Mouse (Mus musculus): ENCODE data around the gene Camta1. TPM values are rescaled to one million over a fixed set of nuclear protein-coding genes. Genes with fewer than 3 reads are reported as not detected.

Camta1 gene
- polyA plus RNA-seq, 1 experiment from 2014 or later = 81.8 TPM

DNA sequence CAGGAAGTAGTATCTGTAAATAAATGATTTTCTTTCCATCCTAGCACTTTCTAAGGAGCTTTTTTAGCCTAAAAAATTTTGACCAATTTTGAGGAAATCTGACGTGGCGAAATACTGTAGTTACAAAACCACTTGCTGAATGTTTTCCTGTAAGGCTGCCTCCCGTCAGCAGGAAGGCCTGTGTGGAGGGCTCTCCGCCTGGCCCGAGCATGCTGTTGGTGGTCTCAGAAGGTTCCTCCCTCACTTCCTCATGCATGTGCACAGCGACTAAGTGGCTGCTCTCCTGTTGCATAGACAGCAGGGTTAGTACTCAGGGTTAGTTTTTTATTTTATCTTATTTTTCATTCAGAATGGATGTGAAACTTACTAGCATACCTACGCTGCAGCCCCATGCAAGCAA is 790.7 kb downstream of the Camta1 start:
- H3K36me3 ChIP-seq (ENCODE audit: control insufficient read depth, insufficient read depth, low read length) = no peaks in the 10 kb centered on the region
- H3K27me3 ChIP-seq (ENCODE audit: control insufficient read depth, insufficient read depth, low read length) = no peaks in the 10 kb centered on the region
- no peak overlapping the region for H3K27ac ChIP-seq (ENCODE audit: low read length)
- no peaks in the 10 kb centered on the region for H3K9me3 ChIP-seq (replicated peaks; ENCODE audit: control insufficient read depth, low read length)
- H3K4me2 ChIP-seq (ENCODE audit: low read depth, low read length) = no peak overlapping the region
- no peaks in the 10 kb centered on the region for H3K4me1 ChIP-seq (ENCODE audit: control insufficient read depth, insufficient read depth, low read length)
- no peak overlapping the region for H3K9ac ChIP-seq (ENCODE audit: low read length)
- no peak for ATAC-seq (ENCODE audit: insufficient read depth, low FRiP score)
- no peak overlapping the region for H3K4me3 ChIP-seq (replicated peaks; ENCODE audit: low read length)
- 76% methylated on average over 7 of the region's 7 CpGs for WGBS

GRCm38 (mm10) chr4:151068751-151069150 is 792.9 kb downstream of the Camta1 start:
- no peaks in the 10 kb centered on the region for H3K4me1 ChIP-seq (ENCODE audit: control insufficient read depth, insufficient read depth, low read length)
- H3K27me3 ChIP-seq (ENCODE audit: control insufficient read depth, insufficient read depth, low read length) = no peaks in the 10 kb centered on the region
- ATAC-seq (ENCODE audit: insufficient read depth, low FRiP score) = no peak
- no peaks in the 10 kb centered on the region for H3K9me3 ChIP-seq (replicated peaks; ENCODE audit: control insufficient read depth, low read length)
- H3K27ac ChIP-seq (ENCODE audit: low read length) = no peak overlapping the region
- H3K4me2 ChIP-seq (ENCODE audit: low read depth, low read length) = no peak overlapping the region
- no peaks in the 10 kb centered on the region for H3K36me3 ChIP-seq (ENCODE audit: control insufficient read depth, insufficient read depth, low read length)
- no peak overlapping the region for H3K4me3 ChIP-seq (replicated peaks; ENCODE audit: low read length)
- no peak overlapping the region for H3K9ac ChIP-seq (ENCODE audit: low read length)
- WGBS = 64% methylated on average over 4 of the region's 4 CpGs

DNA sequence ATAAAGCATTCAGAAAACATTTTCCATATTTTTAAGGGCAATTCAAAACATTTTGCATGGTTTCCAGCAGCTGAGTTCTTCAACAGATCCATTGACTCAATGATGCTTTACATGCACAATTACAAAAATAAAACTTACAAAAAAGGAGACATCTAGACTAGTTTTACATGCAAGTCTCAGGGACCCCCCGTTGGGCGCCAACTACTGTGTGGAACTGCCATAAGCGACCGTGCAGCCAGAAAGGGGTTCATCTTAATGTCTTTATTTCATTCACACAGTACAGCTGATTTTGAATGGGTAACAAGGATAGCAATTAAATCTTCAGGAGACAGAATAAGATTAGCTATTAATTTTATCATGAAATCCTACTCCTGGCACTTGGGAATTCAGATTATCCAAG is 802.1 kb downstream of the Camta1 start:
- ATAC-seq (ENCODE audit: insufficient read depth, low FRiP score) = no peak

GRCm38 (mm10) chr4:151058634-151059033 is 803.0 kb downstream of the Camta1 start:
- no peak for ATAC-seq (ENCODE audit: insufficient read depth, low FRiP score)
- peaks cover 10% of the 10 kb centered on the region; the same call in 1 of the 2 replicates for H3K9me3 ChIP-seq (replicated peaks; ENCODE audit: control insufficient read depth, low read length)
- peak overlapping the region; percentile 82; the same call in 1 of the 2 replicates for H3K9ac ChIP-seq (ENCODE audit: low read length)
- H3K4me2 ChIP-seq (ENCODE audit: low read depth, low read length) = peak overlapping the region; percentile 69
- 80% methylated on average over 4 of the region's 4 CpGs for WGBS
- H3K4me3 ChIP-seq (replicated peaks; ENCODE audit: low read length) = peak overlapping the region; percentile 93
- H3K27me3 ChIP-seq (ENCODE audit: control insufficient read depth, insufficient read depth, low read length) = no peaks in the 10 kb centered on the region
- H3K27ac ChIP-seq (ENCODE audit: low read length) = peak overlapping the region; percentile 87; the same call in 1 of the 2 replicates
- no peaks in the 10 kb centered on the region for H3K36me3 ChIP-seq (ENCODE audit: control insufficient read depth, insufficient read depth, low read length)
- H3K4me1 ChIP-seq (ENCODE audit: control insufficient read depth, insufficient read depth, low read length) = peaks cover 5% of the 10 kb centered on the region; the same call in 1 of the 2 replicates

More for the DNA sequence above, 802.1 kb downstream of the Camta1 start:
- no peak overlapping the region for H3K4me3 ChIP-seq (replicated peaks; ENCODE audit: low read length)
- peaks cover 5% of the 10 kb centered on the region; the same call in 1 of the 2 replicates for H3K4me1 ChIP-seq (ENCODE audit: control insufficient read depth, insufficient read depth, low read length)
- H3K36me3 ChIP-seq (ENCODE audit: control insufficient read depth, insufficient read depth, low read length) = no peaks in the 10 kb centered on the region
- no peaks in the 10 kb centered on the region for H3K27me3 ChIP-seq (ENCODE audit: control insufficient read depth, insufficient read depth, low read length)
- no peak overlapping the region for H3K4me2 ChIP-seq (ENCODE audit: low read depth, low read length)
- no peak overlapping the region for H3K9ac ChIP-seq (ENCODE audit: low read length)
- WGBS = 96% methylated on average over 4 of the region's 4 CpGs
- H3K27ac ChIP-seq (ENCODE audit: low read length) = no peak overlapping the region
- H3K9me3 ChIP-seq (replicated peaks; ENCODE audit: control insufficient read depth, low read length) = peaks cover 10% of the 10 kb centered on the region; the same call in 1 of the 2 replicates

- ATAC-seq (ENCODE audit: insufficient read depth, low FRiP score) = peak; percentile 100
- Histone ChIP-seq H3K9ac (ENCODE audit: low read length) (peak within 1 kb of the TSS; percentile 98), H3K27me3 (ENCODE audit: control insufficient read depth, insufficient read depth, low read length) (no peaks in the 10 kb centered on the region), H3K27ac (ENCODE audit: low read length) (peak within 1 kb of the TSS; percentile 96), H3K36me3 (ENCODE audit: control insufficient read depth, insufficient read depth, low read length) (no peaks in the 10 kb centered on the region), H3K4me1 (ENCODE audit: control insufficient read depth, insufficient read depth, low read length) (peaks cover 5% of the 10 kb centered on the region; the same call in 1 of the 2 replicates), H3K9me3 (replicated peaks; ENCODE audit: control insufficient read depth, low read length) (peaks cover 10% of the 10 kb centered on the region; the same call in 1 of the 2 replicates), H3K4me2 (ENCODE audit: low read depth, low read length) (peak within 1 kb of the TSS; percentile 69), H3K4me3 (replicated peaks; ENCODE audit: low read length) (peak within 1 kb of the TSS; percentile 93)
- under 1% methylated on average over 114 of the region's 114 CpGs for WGBS
Measured at GRCm38 (mm10) chr4:151057347-151058321, 804.0 kb downstream of the Camta1 start, which contains the start of gene Vamp3. Gene Vamp3 (minus strand): TSS chr4:151057963.

DNA sequence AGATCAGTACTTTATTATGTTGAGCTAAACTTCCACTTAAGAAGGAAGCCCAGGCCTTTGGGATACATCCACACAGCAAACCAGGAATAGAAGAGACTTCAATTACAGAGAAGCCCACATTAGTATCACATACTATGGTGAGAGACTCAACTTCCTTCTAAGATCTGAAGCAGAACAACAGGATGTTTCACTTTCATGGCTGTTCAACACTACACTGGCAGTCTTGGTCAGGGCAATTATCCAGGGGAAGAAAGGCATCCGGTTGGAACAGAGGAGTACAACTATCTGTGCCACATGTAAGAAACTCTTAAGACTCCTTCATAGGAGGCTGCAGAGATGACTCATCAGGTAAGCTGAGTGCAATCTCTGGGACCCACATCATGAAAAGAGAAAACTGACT is 810.5 kb downstream of the Camta1 start:
- H3K4me1 ChIP-seq (ENCODE audit: control insufficient read depth, insufficient read depth, low read length) = no peaks in the 10 kb centered on the region
- H3K9me3 ChIP-seq (replicated peaks; ENCODE audit: control insufficient read depth, low read length) = no peaks in the 10 kb centered on the region
- WGBS = 93% methylated on average over 1 of the region's 1 CpGs
- no peaks in the 10 kb centered on the region; the same call in 1 of the 2 replicates for H3K36me3 ChIP-seq (ENCODE audit: control insufficient read depth, insufficient read depth, low read length)
- H3K4me3 ChIP-seq (replicated peaks; ENCODE audit: low read length) = no peak overlapping the region
- H3K27me3 ChIP-seq (ENCODE audit: control insufficient read depth, insufficient read depth, low read length) = no peaks in the 10 kb centered on the region
- no peak overlapping the region for H3K4me2 ChIP-seq (ENCODE audit: low read depth, low read length)
- no peak for ATAC-seq (ENCODE audit: insufficient read depth, low FRiP score)
- no peak overlapping the region for H3K27ac ChIP-seq (ENCODE audit: low read length)
- no peak overlapping the region for H3K9ac ChIP-seq (ENCODE audit: low read length)

- no peak overlapping the region for H3K4me3 ChIP-seq (replicated peaks; ENCODE audit: low read length)
- no peak overlapping the region for H3K27ac ChIP-seq (ENCODE audit: low read length)
- no peaks in the 10 kb centered on the region for H3K27me3 ChIP-seq (ENCODE audit: control insufficient read depth, insufficient read depth, low read length)
- no peak for ATAC-seq (ENCODE audit: insufficient read depth, low FRiP score)
- H3K9me3 ChIP-seq (replicated peaks; ENCODE audit: control insufficient read depth, low read length) = no peaks in the 10 kb centered on the region
- 0 out of 2 replicates have a peak, but pooled peaks cover 11% of the 10 kb centered on the region for H3K4me1 ChIP-seq (ENCODE audit: control insufficient read depth, insufficient read depth, low read length)
- WGBS = 80% methylated on average over 3 of the region's 3 CpGs
- no peaks in the 10 kb centered on the region; the same call in 1 of the 2 replicates for H3K36me3 ChIP-seq (ENCODE audit: control insufficient read depth, insufficient read depth, low read length)
- no peak overlapping the region for H3K9ac ChIP-seq (ENCODE audit: low read length)
- H3K4me2 ChIP-seq (ENCODE audit: low read depth, low read length) = no peak overlapping the region
Measured at GRCm38 (mm10) chr4:151046524-151046923, 815.2 kb downstream of the Camta1 start.

- Histone ChIP-seq H3K27me3 (ENCODE audit: control insufficient read depth, insufficient read depth, low read length) (no peaks in the 10 kb centered on the region), H3K36me3 (ENCODE audit: control insufficient read depth, insufficient read depth, low read length) (no peaks in the 10 kb centered on the region; the same call in 1 of the 2 replicates), H3K27ac (ENCODE audit: low read length) (no peak overlapping the region), H3K9me3 (replicated peaks; ENCODE audit: control insufficient read depth, low read length) (no peaks in the 10 kb centered on the region), H3K4me1 (ENCODE audit: control insufficient read depth, insufficient read depth, low read length) (0 out of 2 replicates have a peak, but pooled peaks cover 11% of the 10 kb centered on the region), H3K4me2 (ENCODE audit: low read depth, low read length) (peak overlapping the region; percentile 99), H3K4me3 (replicated peaks; ENCODE audit: low read length) (peak overlapping the region; percentile 71), H3K9ac (ENCODE audit: low read length) (peak overlapping the region; percentile 74; the same call in 1 of the 2 replicates)
- WGBS = 4% methylated on average over 21 of the region's 21 CpGs
- no peak; the same call in 1 of the 2 replicates for ATAC-seq (ENCODE audit: insufficient read depth, low FRiP score)
Measured at GRCm38 (mm10) chr4:151044944-151045570, 816.6 kb downstream of the Camta1 start.
